Mouse (Mus musculus) liver, embryonic 15.5 days (tissue): ENCODE data around the gene Renbp. TPM values are rescaled to one million over a fixed set of nuclear protein-coding genes. Genes with fewer than 3 reads are reported as not detected.

Source experiments
- ATAC-seq: fragments of 200-750 bp; cut with Nextera tagmentation; 2 replicates; pipeline ENCODE4 v1.8.0; 2017; ENCODE audit warnings: moderate number of reproducible peaks, mild to moderate bottlenecking, moderate library complexity; ENCODE audit not compliant: insufficient read depth
- H3K27ac ChIP-seq: fragments of 300-500 bp; sonication (generic); replicated peaks from 2 replicates; pipeline ENCODE4 v1.5.1; 2015; ENCODE audit warnings: mild to moderate bottlenecking, inconsistent platforms
- H3K27me3 ChIP-seq: fragments of 300-500 bp; sonication (generic); 2 replicates; pipeline ENCODE4 v1.6.1; 2015; ENCODE audit warnings: mild to moderate bottlenecking, inconsistent platforms
- H3K36me3 ChIP-seq: fragments of 300-500 bp; sonication (generic); replicated peaks from 2 replicates; pipeline ENCODE4 v1.6.1; 2015; ENCODE audit warnings: moderate library complexity, mild to moderate bottlenecking, inconsistent platforms
- H3K4me1 ChIP-seq: fragments of 300-500 bp; sonication (generic); replicated peaks from 2 replicates; pipeline ENCODE4 v1.6.1; 2015; ENCODE audit warnings: inconsistent platforms
- H3K4me2 ChIP-seq: fragments of 300-500 bp; sonication (generic); 2 replicates; pipeline ENCODE4 v1.6.1; 2015; ENCODE audit warnings: moderate library complexity, mild to moderate bottlenecking, inconsistent platforms
- H3K4me3 ChIP-seq: fragments of 300-500 bp; sonication (generic); replicated peaks from 2 replicates; pipeline ENCODE4 v1.5.1; 2015; ENCODE audit warnings: mild to moderate bottlenecking, inconsistent platforms
- H3K9ac ChIP-seq: fragments of 300-500 bp; sonication (generic); 2 replicates; pipeline ENCODE4 v1.6.1; 2015; ENCODE audit warnings: moderate library complexity, mild to moderate bottlenecking, inconsistent platforms
- H3K9me3 ChIP-seq: fragments of 300-500 bp; sonication (generic); replicated peaks from 2 replicates; pipeline ENCODE4 v1.6.1; 2016; ENCODE audit warnings: inconsistent platforms
- WGBS: fragments of 180-500 bp; shearing (Covaris S2); methylation state at CpG from one replicate; pipeline ENCODE4 v1.1.7; 2015; ENCODE audit warnings: mixed read lengths; ENCODE audit not compliant: insufficient replicate concordance; 5-methylcytosine and 5-hydroxymethylcytosine counted together
- polyA plus RNA-seq: library from polyadenylated mRNA; unstranded; fragments of >200 nt; fragmentation: Nextera tagmentation; extraction: Ambion mirVana; gene quantifications from 2 replicates; pipeline ENCODE4 v1.2.1, GENCODE M21; 2015

The Renbp gene
- polyA plus RNA-seq, 1 experiment from 2014 or later, result 19.6 TPM

DNA sequence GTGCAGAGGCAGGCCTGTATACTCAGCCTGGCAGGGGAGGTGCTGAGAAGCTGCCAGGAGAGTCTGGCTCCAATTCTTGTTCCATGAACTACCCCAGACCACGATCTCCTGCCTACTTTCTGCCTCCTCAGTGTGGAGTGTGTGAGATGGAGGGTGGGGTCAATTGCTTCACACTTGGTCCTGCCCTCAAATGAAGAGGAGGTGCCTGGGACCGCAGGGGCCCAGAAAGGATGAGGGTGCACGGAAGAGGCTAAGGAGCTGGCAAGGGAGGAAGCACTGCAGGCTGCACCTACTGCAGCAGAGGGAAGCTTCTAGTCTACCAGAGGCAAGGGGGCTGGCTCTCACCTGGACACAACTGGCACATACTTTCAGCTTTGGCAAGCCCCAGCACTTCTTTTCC is 33.7 kb upstream of the Renbp start:
- Histone ChIP-seq H3K36me3 (peaks cover 33% of the 10 kb centered on the region), H3K4me3 (peak overlapping the region; percentile 77), H3K9me3 (no peaks in the 10 kb centered on the region), H3K27me3 (no peaks in the 10 kb centered on the region), H3K27ac (peak overlapping the region; percentile 99), H3K9ac (peak overlapping the region; percentile 72), H3K4me1 (peaks cover 42% of the 10 kb centered on the region), H3K4me2 (peak overlapping the region; percentile 78)
- WGBS, result 21% methylated on average over 3 of the region's 3 CpGs
- peak; percentile 34 for ATAC-seq

DNA sequence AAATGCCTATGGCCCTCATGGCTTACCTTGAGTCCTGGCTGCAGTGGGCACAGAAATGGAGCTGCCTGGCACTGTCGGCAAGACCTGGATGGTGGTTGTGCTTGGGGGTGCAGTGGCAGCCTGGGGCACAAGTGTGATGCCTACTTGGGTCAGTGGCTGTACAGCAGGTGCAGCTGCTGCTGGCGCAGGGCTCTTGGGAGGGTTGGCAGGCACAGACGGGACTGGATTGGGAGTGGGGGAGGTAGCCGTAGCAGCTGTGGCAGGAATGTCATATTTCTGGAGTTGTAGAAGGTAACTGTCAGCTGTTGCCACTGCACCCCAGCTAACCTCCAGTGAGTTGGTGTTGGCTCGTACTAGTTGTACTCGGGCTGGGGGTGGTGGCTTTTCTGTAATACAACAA is 24.3 kb upstream of the Renbp start:
- no peak overlapping the region for H3K27ac ChIP-seq
- H3K9ac ChIP-seq, result no peak overlapping the region
- no peaks in the 10 kb centered on the region for H3K27me3 ChIP-seq
- H3K9me3 ChIP-seq, result no peaks in the 10 kb centered on the region
- no peak overlapping the region for H3K4me2 ChIP-seq
- WGBS, result 88% methylated on average over 6 of the region's 6 CpGs
- 0 out of 2 replicates have a peak, but pooled peaks cover under 1% of the 10 kb centered on the region for H3K4me1 ChIP-seq
- no peak for ATAC-seq
- peaks cover 99% of the 10 kb centered on the region for H3K36me3 ChIP-seq
- H3K4me3 ChIP-seq, result no peak overlapping the region

DNA sequence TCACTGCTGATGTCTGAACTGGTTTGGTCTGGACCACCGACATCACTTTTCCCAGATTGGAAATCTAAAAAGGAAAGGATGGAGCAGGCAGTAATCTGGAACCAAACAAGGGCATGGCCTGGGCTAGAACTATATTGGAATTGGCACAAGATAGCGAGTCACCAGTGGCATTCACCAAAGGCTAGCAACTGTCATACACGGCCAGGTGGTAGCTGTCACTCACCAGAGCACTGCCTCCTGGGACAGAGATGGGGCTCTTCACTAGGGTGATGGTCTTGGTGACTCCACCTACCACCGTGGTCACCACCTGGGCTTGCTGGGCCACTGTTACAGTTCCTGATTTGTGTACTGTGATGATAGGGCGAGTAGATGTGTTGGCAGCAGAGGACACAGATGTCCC is 22.0 kb upstream of the Renbp start:
- H3K27me3 ChIP-seq, result no peaks in the 10 kb centered on the region

DNA sequence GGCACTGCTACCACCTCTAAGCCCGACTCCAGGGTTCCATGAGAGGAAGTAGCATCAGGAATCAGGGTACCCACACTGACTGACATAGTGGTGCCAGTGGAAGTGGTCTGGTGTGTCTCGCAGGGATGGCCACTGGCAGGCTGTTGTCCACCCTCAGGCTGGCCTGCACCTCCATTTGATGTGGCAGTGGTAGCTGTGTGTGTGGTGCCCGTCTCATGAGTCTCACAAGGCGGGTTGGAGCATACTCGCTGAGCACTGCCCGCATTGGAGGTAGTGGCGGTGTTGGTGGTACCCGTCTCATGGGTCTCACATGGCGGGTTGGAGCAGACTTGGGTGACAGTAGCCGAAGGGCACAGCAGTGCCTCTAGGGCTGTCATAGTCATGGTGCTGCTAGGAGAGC is 18.7 kb upstream of the Renbp start:
- Histone ChIP-seq H3K36me3 (peaks cover 100% of the 10 kb centered on the region), H3K9ac (no peak overlapping the region), H3K27ac (no peak overlapping the region), H3K27me3 (no peaks in the 10 kb centered on the region), H3K4me1 (no peaks in the 10 kb centered on the region), H3K9me3 (no peaks in the 10 kb centered on the region), H3K4me3 (no peak overlapping the region), H3K4me2 (no peak overlapping the region)
- peak; percentile 12; the same call in 1 of the 2 replicates for ATAC-seq
- 78% methylated on average over 10 of the region's 10 CpGs for WGBS

More for the DNA sequence above, 22.0 kb upstream of the Renbp start:
- Histone ChIP-seq H3K36me3 (peaks cover 99% of the 10 kb centered on the region), H3K9me3 (no peaks in the 10 kb centered on the region), H3K4me1 (no peaks in the 10 kb centered on the region), H3K27ac (no peak overlapping the region), H3K9ac (no peak overlapping the region), H3K4me2 (no peak overlapping the region), H3K4me3 (no peak overlapping the region)
- ATAC-seq, result no peak
- 75% methylated on average over 5 of the region's 5 CpGs for WGBS

DNA sequence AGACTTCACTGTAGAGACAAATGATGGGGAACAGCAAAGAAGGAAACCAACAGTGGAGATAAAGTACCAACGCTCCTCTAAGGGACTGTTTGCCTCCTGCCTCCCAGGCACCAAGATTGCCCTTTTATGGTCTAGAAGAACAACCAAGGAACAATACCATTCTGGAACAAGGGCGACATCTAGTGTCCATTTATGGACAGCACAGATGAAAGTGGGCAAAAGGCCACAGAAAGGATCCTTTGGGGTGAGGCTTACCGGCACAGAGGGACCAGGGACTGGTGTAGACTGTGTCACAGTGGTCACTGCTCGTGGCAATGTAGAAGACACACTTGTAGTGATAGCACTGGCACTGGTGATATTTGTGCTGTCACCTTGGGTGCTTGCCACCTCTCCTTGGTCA is 18.0 kb upstream of the Renbp start:
- no peaks in the 10 kb centered on the region for H3K4me1 ChIP-seq
- no peaks in the 10 kb centered on the region for H3K9me3 ChIP-seq
- no peak overlapping the region for H3K4me3 ChIP-seq
- no peak for ATAC-seq
- H3K27ac ChIP-seq, result no peak overlapping the region
- H3K27me3 ChIP-seq, result no peaks in the 10 kb centered on the region
- H3K4me2 ChIP-seq, result no peak overlapping the region
- H3K9ac ChIP-seq, result no peak overlapping the region
- 20% methylated on average over 4 of the region's 4 CpGs for WGBS
- peaks cover 100% of the 10 kb centered on the region for H3K36me3 ChIP-seq

DNA sequence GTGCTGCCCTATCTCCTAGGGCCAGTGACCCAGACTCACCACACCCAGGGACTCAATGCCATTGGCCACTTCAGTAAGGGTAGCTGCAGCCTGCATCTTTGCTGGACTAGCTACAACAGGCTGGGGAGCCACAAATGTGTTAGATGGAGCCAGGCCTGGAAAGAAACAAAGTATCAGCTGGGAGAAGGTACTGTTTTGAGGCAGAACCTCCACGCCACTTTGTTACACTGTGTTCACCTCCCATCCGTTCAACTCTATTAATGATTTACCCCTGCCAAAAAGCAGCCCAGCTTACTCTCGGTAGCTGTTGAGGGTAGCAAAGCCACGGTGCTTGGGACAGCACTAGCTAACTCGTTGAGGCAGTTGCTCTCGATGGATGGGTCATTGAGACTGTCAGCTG is 16.2 kb upstream of the Renbp start:
- peaks cover 100% of the 10 kb centered on the region for H3K36me3 ChIP-seq

DNA sequence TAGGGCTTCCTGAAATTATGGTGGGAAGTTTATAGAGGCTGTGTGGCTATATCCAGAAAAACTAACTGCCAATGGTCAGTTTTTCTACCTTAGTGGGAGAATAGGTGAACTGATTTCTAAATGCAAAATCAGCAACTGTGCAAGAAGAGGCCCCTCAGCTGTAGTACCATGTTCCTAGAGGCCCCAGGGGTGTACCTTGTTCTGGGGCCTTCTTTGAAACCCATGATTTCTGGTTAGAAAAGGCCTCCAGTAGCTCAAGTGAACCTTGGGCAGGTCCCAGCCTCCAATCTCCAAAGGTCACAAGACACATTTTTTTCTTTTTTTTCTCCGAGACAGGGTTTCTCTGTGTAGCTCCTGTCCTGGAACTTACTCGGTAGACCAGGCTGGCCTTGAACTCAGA is 11.6 kb upstream of the Renbp start:
- no peak overlapping the region for H3K27ac ChIP-seq
- H3K36me3 ChIP-seq, result peaks cover 61% of the 10 kb centered on the region
- WGBS, result 73% methylated on average over 2 of the region's 2 CpGs
- ATAC-seq, result no peak
- no peaks in the 10 kb centered on the region for H3K4me1 ChIP-seq
- no peaks in the 10 kb centered on the region for H3K27me3 ChIP-seq
- no peak overlapping the region for H3K4me2 ChIP-seq
- no peaks in the 10 kb centered on the region for H3K9me3 ChIP-seq
- no peak overlapping the region for H3K4me3 ChIP-seq
- H3K9ac ChIP-seq, result no peak overlapping the region

More for the DNA sequence above, 16.2 kb upstream of the Renbp start:
- no peak overlapping the region for H3K4me3 ChIP-seq
- ATAC-seq, result no peak
- H3K4me2 ChIP-seq, result no peak overlapping the region
- no peak overlapping the region for H3K9ac ChIP-seq
- no peaks in the 10 kb centered on the region for H3K9me3 ChIP-seq
- 75% methylated on average over 6 of the region's 6 CpGs for WGBS
- no peaks in the 10 kb centered on the region for H3K4me1 ChIP-seq
- no peaks in the 10 kb centered on the region for H3K27me3 ChIP-seq
- no peak overlapping the region for H3K27ac ChIP-seq

DNA sequence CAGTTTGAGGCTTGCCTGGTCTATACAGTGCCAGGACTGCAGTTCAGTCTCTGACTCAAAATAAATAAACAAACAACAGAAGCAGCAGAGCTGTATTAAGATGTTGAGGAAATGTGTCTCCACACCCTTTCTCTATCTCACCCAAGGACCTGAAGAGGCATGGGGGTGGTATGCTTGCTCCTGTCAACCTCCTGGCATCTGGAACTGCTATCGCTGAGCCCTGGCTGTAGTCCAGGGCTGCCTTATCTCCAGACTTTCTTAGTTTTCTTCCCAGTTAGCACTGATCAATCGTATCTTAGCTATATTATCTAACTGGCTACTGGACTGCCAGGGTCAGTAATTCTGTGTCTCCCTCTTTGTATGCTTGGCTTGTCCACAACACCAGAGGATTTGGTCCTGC is 11.2 kb upstream of the Renbp start:
- WGBS, result 54% methylated on average over 2 of the region's 2 CpGs
- Histone ChIP-seq H3K4me3 (no peak overlapping the region), H3K9me3 (no peaks in the 10 kb centered on the region), H3K9ac (no peak overlapping the region), H3K27ac (no peak overlapping the region), H3K4me1 (no peaks in the 10 kb centered on the region), H3K4me2 (no peak overlapping the region), H3K27me3 (no peaks in the 10 kb centered on the region), H3K36me3 (peaks cover 57% of the 10 kb centered on the region)
- 0 out of 2 replicates have a peak, but pooled peaks have one; percentile 18 for ATAC-seq

DNA sequence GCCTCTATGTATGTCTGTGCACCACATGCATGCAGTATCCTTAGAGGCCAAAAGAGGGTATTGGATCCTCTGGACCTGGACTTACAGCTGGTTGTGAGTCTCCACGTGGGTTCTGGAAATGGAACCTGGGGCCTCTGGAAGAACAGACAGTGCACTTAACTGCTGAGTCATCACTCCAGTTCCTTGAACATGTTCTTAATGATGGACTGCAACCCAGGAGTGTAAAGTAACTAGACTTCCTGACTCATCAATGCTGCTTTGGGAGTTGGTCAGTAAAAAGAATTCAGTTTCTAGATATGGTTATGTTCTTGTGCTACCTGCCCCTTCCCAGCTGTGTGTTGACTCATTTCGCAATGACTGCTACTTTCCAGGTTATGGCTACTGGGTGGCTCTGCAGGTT is 1.2 kb upstream of the Renbp start:
- no peak for ATAC-seq
- Histone ChIP-seq H3K4me2 (no peak overlapping the region), H3K36me3 (no peaks in the 10 kb centered on the region), H3K9me3 (no peaks in the 10 kb centered on the region), H3K4me1 (peaks cover 26% of the 10 kb centered on the region), H3K27me3 (no peaks in the 10 kb centered on the region), H3K4me3 (no peak overlapping the region), H3K9ac (no peak overlapping the region), H3K27ac (no peak overlapping the region)
- whole genome bisulfite sequencing, result 44% methylated on average over 2 of the region's 2 CpGs

DNA sequence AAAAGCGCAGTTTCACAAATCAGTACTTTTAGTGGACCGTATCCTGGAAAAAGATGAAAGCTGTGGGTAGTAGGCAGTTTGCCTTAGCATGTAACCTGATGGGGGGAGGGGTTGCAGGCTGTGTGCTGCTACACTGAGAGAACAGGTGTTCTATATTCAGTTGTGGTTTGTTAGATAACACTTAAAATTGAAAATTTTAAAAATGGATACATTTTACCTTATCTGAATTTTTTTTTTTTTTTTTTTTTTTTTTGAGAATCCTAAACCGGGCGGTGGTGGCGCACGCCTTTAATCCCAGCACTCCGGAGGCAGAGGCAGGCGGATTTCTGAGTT is 8.1 kb downstream of the Renbp start:
- 72% methylated on average over 8 of the region's 8 CpGs for WGBS

DNA sequence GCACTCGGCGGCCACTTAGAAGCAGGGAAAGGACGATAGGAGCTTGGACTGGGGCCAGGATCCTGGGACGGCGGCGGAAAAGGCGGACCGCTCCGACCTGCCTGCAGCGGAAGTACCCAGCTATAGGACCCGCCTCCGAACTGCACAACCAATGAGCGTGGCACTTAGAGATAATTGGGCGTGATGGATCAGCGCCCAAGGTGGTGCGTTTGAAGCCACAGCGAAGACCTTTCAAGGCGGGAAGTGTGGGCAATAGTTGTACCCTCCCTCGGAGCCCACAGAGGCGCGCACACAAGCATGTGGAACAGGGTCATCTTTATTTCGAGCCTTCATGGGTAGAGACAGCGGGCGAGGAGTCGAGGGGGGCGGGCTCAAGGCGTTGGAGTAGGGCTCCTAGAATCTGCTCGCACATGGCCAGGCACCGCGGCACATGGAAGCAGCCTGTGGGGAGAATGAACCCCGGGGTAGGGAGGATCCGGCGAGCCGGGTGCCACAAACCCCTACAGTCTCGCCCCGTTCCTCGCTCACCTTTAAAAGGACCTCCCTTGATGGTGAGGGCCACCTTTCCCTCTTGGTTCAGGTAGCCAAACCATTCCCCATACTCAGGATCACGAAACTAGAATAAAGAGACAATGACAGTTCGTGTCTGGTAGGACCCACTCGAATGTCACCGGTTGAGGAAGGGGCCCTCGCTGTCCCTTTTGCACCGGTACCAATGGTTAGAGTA is 8.7 kb downstream of the Renbp start, which contains the start of the genes Arhgap4 and Naa10:
Arhgap4 (minus strand) TSS at position 48 of the 727 bp plus-strand sequence.
Naa10 (minus strand) TSS at position 122 of the 727 bp plus-strand sequence.
- peak within 1 kb of the TSS; percentile 74 for H3K27ac ChIP-seq
- H3K9me3 ChIP-seq, result no peaks in the 10 kb centered on the region
- peak within 1 kb of the TSS; percentile 90 for H3K4me2 ChIP-seq
- peak within 1 kb of the TSS; percentile 68 for H3K4me3 ChIP-seq
- ATAC-seq, result peak; percentile 97
- H3K9ac ChIP-seq, result peak within 1 kb of the TSS; percentile 69
- no peaks in the 10 kb centered on the region for H3K27me3 ChIP-seq
- 19% methylated on average over 43 of the region's 43 CpGs for WGBS
- peaks cover 11% of the 10 kb centered on the region; the same call in 1 of the 2 replicates for H3K36me3 ChIP-seq
- 0 out of 2 replicates have a peak, but pooled peaks cover 7% of the 10 kb centered on the region for H3K4me1 ChIP-seq

More for the DNA sequence above, 8.1 kb downstream of the Renbp start:
- Histone ChIP-seq H3K4me2 (peak overlapping the region; percentile 90), H3K4me1 (0 out of 2 replicates have a peak, but pooled peaks cover 7% of the 10 kb centered on the region), H3K36me3 (peaks cover 7% of the 10 kb centered on the region; the same call in 1 of the 2 replicates), H3K27me3 (no peaks in the 10 kb centered on the region), H3K4me3 (peak overlapping the region; percentile 68), H3K9me3 (no peaks in the 10 kb centered on the region), H3K27ac (peak overlapping the region; percentile 74), H3K9ac (peak overlapping the region; percentile 54)
- no peak for ATAC-seq
